Mouse (Mus musculus): ENCODE data around the gene Ino80. TPM values are rescaled to one million over a fixed set of nuclear protein-coding genes. Genes with fewer than 3 reads are reported as not detected.

Gene Ino80
- total RNA-seq, 1 experiment from 2014 or later, result 23.4 TPM

- ATAC-seq (replicated peaks in 1 of 2; ENCODE audit: insufficient read depth in 1 of 2, low FRiP score in 2 of 2, low TSS enrichment in 1 of 2, low read depth in 1 of 2, poor library complexity in 2 of 2, severe bottlenecking in 2 of 2), result no peak
Measured at GRCm38 (mm10) chr2:119334135-119334534, 143.4 kb downstream of the Ino80 start.

GRCm38 (mm10) chr2:119332177-119332661 is 145.3 kb downstream of the Ino80 start:
- ATAC-seq (replicated peaks in 1 of 2; ENCODE audit: insufficient read depth in 1 of 2, low FRiP score in 2 of 2, low TSS enrichment in 1 of 2, low read depth in 1 of 2, poor library complexity in 2 of 2, severe bottlenecking in 2 of 2), result no peak

GRCm38 (mm10) chr2:119330795-119331194 is 146.7 kb downstream of the Ino80 start:
- ATAC-seq (replicated peaks in 1 of 2; ENCODE audit: insufficient read depth in 1 of 2, low FRiP score in 2 of 2, low TSS enrichment in 1 of 2, low read depth in 1 of 2, poor library complexity in 2 of 2, severe bottlenecking in 2 of 2), result no peak

GRCm38 (mm10) chr2:119329123-119329817 is 148.2 kb downstream of the Ino80 start:
- no peak for ATAC-seq (replicated peaks in 1 of 2; ENCODE audit: insufficient read depth in 1 of 2, low FRiP score in 2 of 2, low TSS enrichment in 1 of 2, low read depth in 1 of 2, poor library complexity in 2 of 2, severe bottlenecking in 2 of 2)

- ATAC-seq (replicated peaks in 1 of 2; ENCODE audit: insufficient read depth in 1 of 2, low FRiP score in 2 of 2, low TSS enrichment in 1 of 2, low read depth in 1 of 2, poor library complexity in 2 of 2, severe bottlenecking in 2 of 2), result no peak
Measured at GRCm38 (mm10) chr2:119328546-119328945, 148.9 kb downstream of the Ino80 start.

GRCm38 (mm10) chr2:119327942-119328526 is 149.5 kb downstream of the Ino80 start:
- no peak for ATAC-seq (replicated peaks in 1 of 2; ENCODE audit: insufficient read depth in 1 of 2, low FRiP score in 2 of 2, low TSS enrichment in 1 of 2, low read depth in 1 of 2, poor library complexity in 2 of 2, severe bottlenecking in 2 of 2)

DNA sequence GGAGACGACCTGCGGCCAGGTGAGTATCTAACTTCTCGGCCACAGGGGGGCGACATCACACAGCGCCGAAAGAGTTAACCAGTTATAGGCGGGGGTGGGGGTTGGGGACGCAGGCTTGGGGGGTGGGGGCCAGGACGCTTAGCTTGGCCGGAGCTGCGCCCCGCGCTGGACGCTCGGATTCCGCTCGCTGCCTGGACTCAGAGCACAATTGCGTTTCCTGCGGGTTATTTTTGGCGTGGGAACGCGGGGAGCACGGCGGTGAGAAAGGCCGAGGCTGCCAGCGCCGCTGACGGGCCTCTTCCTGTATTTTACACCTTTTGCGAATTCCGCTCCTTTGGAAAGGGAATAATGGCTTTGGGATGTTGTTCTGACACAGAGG is 150.4 kb downstream of the Ino80 start:
- no peak for ATAC-seq (replicated peaks in 1 of 2; ENCODE audit: insufficient read depth in 1 of 2, low FRiP score in 2 of 2, low TSS enrichment in 1 of 2, low read depth in 1 of 2, poor library complexity in 2 of 2, severe bottlenecking in 2 of 2)

GRCm38 (mm10) chr2:119326161-119327101 is 151.1 kb downstream of the Ino80 start:
- ATAC-seq (replicated peaks in 1 of 2; ENCODE audit: insufficient read depth in 1 of 2, low FRiP score in 2 of 2, low TSS enrichment in 1 of 2, low read depth in 1 of 2, poor library complexity in 2 of 2, severe bottlenecking in 2 of 2), result no peak

DNA sequence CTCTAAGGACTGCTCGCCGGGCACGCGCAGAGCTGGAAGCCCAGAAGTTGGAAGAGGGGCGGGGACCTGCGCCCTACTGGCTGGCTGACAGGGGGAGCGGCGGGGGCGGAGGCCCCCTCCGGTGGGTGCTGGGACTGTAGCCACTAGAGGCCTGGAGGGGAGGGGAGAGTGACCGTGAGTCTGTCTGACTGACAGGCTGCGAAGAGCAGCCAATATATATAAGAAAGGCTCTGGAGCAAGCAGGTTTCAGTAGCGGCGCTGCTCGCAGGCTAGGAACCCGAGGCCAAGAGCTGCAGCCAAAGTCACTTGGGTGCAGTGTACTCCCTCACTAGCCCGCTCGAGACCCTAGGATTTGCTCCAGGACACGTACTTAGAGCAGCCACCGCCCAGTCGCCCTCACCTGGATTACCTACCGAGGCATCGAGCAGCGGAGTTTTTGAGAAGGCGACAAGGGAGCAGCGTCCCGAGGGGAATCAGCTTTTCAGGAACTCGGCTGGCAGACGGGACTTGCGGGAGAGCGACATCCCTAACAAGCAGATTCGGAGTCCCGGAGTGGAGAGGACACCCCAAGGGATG is 151.8 kb downstream of the Ino80 start, which contains the start of gene Dll4:
Gene Dll4, plus strand, starts transcription at position 217 of the 576 bp plus-strand sequence.
- peak; percentile 8 to 19; a peak in 2 of 4 replicates for ATAC-seq (replicated peaks in 1 of 2; ENCODE audit: insufficient read depth in 1 of 2, low FRiP score in 2 of 2, low TSS enrichment in 1 of 2, low read depth in 1 of 2, poor library complexity in 2 of 2, severe bottlenecking in 2 of 2)

DNA sequence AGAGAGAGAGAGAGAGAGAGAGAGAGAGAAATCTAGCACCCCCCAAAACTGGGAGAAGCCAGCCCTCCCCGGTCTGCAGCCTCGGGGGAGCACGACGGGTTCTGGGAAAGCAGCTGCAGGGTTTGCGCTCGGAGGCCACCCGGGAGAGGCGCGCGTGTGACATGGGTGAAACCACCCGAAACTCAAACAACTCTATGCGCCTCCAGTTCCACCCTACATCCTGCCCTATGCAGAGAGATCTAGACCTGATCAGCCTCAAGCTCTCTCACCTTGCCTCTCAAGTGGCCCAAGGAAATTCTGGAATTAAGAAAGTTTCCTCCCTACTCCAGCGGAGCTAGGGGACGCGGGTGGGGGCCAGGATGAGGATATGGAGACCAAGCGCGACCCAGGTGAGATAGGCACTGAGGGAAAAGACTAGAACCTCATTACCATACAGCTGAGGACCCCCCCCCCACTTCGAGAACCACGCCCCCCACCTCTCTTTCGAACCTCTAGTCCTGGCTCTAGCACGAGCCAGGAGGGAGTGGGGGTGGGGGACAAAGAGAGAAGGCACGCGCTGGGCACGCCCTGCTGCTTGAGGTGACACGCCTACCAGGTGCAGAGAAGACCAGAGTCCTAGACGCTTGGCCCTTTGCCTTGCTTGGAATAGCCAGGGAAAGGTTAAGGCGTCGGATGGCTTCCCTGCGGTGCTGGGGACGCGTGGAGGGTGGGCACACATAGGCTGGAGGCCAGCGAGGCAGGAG is 152.7 kb downstream of the Ino80 start:
- no peak for ATAC-seq (replicated peaks in 1 of 2; ENCODE audit: insufficient read depth in 1 of 2, low FRiP score in 2 of 2, low TSS enrichment in 1 of 2, low read depth in 1 of 2, poor library complexity in 2 of 2, severe bottlenecking in 2 of 2)

GRCm38 (mm10) chr2:119323866-119324575 is 153.5 kb downstream of the Ino80 start:
- 0 out of 4 replicates have a peak, but pooled peaks of 1 of the 2 experiments have one; percentile 24 for ATAC-seq (replicated peaks in 1 of 2; ENCODE audit: insufficient read depth in 1 of 2, low FRiP score in 2 of 2, low TSS enrichment in 1 of 2, low read depth in 1 of 2, poor library complexity in 2 of 2, severe bottlenecking in 2 of 2)

Other genes with a start within 250 kb of the Ino80 start
- gene Ppp1r14d, start 247.8 kb downstream of the Ino80 start, total RNA-seq (2017), result not detected in 2 replicates
- 8.1 and 13.0 TPM in 2 replicates for gene Spint1, start 240.3 kb downstream of the Ino80 start, total RNA-seq (2017)
- gene Rhov, start 206.4 kb downstream of the Ino80 start, total RNA-seq (2017), result 0.31 TPM in 1 of 2 replicates, not detected in the other
- 14.8 and 23.0 TPM in 2 replicates for gene Vps18, start 188.9 kb downstream of the Ino80 start, total RNA-seq (2017)
- 0.13 and 0.25 TPM in 2 replicates for gene Dll4, start 151.9 kb downstream of the Ino80 start, total RNA-seq (2017)
- 0.40 TPM in 1 of 2 replicates, not detected in the other for gene Chac1, start 126.5 kb downstream of the Ino80 start, total RNA-seq (2017)
- gene Exd1, start 69.9 kb upstream of the Ino80 start, total RNA-seq (2017), result 0.13 TPM in 1 of 2 replicates, not detected in the other
- 51.5 and 65.8 TPM in 2 replicates for gene Chp1, start 70.0 kb upstream of the Ino80 start, total RNA-seq (2017)
- gene Nusap1, start 140.6 kb upstream of the Ino80 start, total RNA-seq (2017), result 80.2 and 97.9 TPM in 2 replicates
- 20.5 and 22.9 TPM in 2 replicates for gene Oip5, start 140.8 kb upstream of the Ino80 start, total RNA-seq (2017)
- gene Ndufaf1, start 185.1 kb upstream of the Ino80 start, total RNA-seq (2017), result 22.4 and 27.0 TPM in 2 replicates
- 33.1 and 44.5 TPM in 2 replicates for gene Rtf1, start 197.4 kb upstream of the Ino80 start, total RNA-seq (2017)

All from hematopoietic stem cell, adult 5-6 weeks (primary cell).